Mouse (Mus musculus) kidney, postnatal 10 days (tissue): ENCODE data around the gene 1700012A03Rik.
A peak's percentile ranks its signal among the peaks of the same experiment; 100 is the strongest.

Experiments used
- DNase-seq: peaks from one replicate; pipeline ENCODE4 v3.0.0; 2021; ENCODE audit warnings: mixed read lengths

Gene 1700012A03Rik

GRCm38 (mm10) chr6:32049951-32050345 is at the start of gene 1700012A03Rik:
TSS of gene 1700012A03Rik (plus strand) at chr6:32050246.
- DNase-seq: no peak

- no peak for DNase-seq
Measured at GRCm38 (mm10) chr6:32004228-32004627, 45.8 kb upstream of the 1700012A03Rik start.

GRCm38 (mm10) chr6:32005914-32006313 is 44.1 kb upstream of the 1700012A03Rik start:
- DNase-seq: no peak

GRCm38 (mm10) chr6:32006382-32006781 is 43.7 kb upstream of the 1700012A03Rik start:
- no peak for DNase-seq

- no peak for DNase-seq
Measured at GRCm38 (mm10) chr6:32007336-32007735, 42.7 kb upstream of the 1700012A03Rik start.

- peak; percentile 46 for DNase-seq
Measured at GRCm38 (mm10) chr6:32016841-32017240, 33.2 kb upstream of the 1700012A03Rik start.

- DNase-seq: no peak
Measured at GRCm38 (mm10) chr6:32017406-32018104, 32.5 kb upstream of the 1700012A03Rik start.

GRCm38 (mm10) chr6:32018105-32018446 is 32.0 kb upstream of the 1700012A03Rik start:
- peak; percentile 85 for DNase-seq

GRCm38 (mm10) chr6:32021853-32022536 is 28.1 kb upstream of the 1700012A03Rik start:
- no peak for DNase-seq

- no peak for DNase-seq
Measured at GRCm38 (mm10) chr6:32022537-32022869, 27.5 kb upstream of the 1700012A03Rik start.

GRCm38 (mm10) chr6:32028228-32029009 is 21.6 kb upstream of the 1700012A03Rik start:
- no peak for DNase-seq

GRCm38 (mm10) chr6:32034226-32034625 is 15.8 kb upstream of the 1700012A03Rik start:
- no peak for DNase-seq

- no peak for DNase-seq
Measured at GRCm38 (mm10) chr6:32045344-32045743, 4.7 kb upstream of the 1700012A03Rik start.

GRCm38 (mm10) chr6:32049256-32049950 is 643 bp upstream of the 1700012A03Rik start:
- DNase-seq: no peak

GRCm38 (mm10) chr6:32052135-32052915 is 2.3 kb downstream of the 1700012A03Rik start:
- DNase-seq: peak; percentile 56

GRCm38 (mm10) chr6:32056525-32056924 is 6.5 kb downstream of the 1700012A03Rik start:
- no peak for DNase-seq

- DNase-seq: no peak
Measured at GRCm38 (mm10) chr6:32058571-32058970, 8.5 kb downstream of the 1700012A03Rik start.

- DNase-seq: no peak
Measured at GRCm38 (mm10) chr6:32060641-32061040, 10.6 kb downstream of the 1700012A03Rik start.

- no peak for DNase-seq
Measured at GRCm38 (mm10) chr6:32061266-32061665, 11.2 kb downstream of the 1700012A03Rik start.

GRCm38 (mm10) chr6:32065789-32066510 is 15.9 kb downstream of the 1700012A03Rik start:
- peak; percentile 32 for DNase-seq

- DNase-seq: peak; percentile 15
Measured at GRCm38 (mm10) chr6:32072161-32072560, 22.1 kb downstream of the 1700012A03Rik start.

- DNase-seq: no peak
Measured at GRCm38 (mm10) chr6:32093312-32093711, 43.3 kb downstream of the 1700012A03Rik start.
